Mouse (Mus musculus) liver, embryonic 14.5 days (tissue): ENCODE results near the gene Col23a1. TPM values are rescaled to one million over a fixed set of nuclear protein-coding genes. Genes with fewer than 3 reads are reported as not detected.

Experiments
- ATAC-seq: fragments of 200-750 bp; cut with Nextera tagmentation; 2 replicates; pipeline ENCODE4 v1.8.0; 2017; ENCODE audit warnings: moderate number of reproducible peaks, mild to moderate bottlenecking, moderate library complexity; ENCODE audit not compliant: insufficient read depth
- DNase-seq, 3 experiments: peaks; one replicate each; pipeline ENCODE4 v3.0.0-alpha.2; 2012 to 2013; ENCODE audit warnings: low read depth in 3 of 3, low spot score in 3 of 3
- H3K27ac ChIP-seq: fragments of 300-500 bp; sonication (generic); 2 replicates; pipeline ENCODE4 v1.5.1; 2014; ENCODE audit warnings: moderate library complexity, mild to moderate bottlenecking, control low read depth, inconsistent platforms
- H3K27me3 ChIP-seq: fragments of 300-500 bp; sonication (generic); 2 replicates; pipeline ENCODE4 v1.6.1; 2014; ENCODE audit warnings: mild to moderate bottlenecking, low read length, moderate library complexity; ENCODE audit not compliant: control insufficient read depth, insufficient read depth
- H3K36me3 ChIP-seq: fragments of 300-500 bp; sonication (generic); replicated peaks from 2 replicates; pipeline ENCODE4 v1.6.1; 2014; ENCODE audit warnings: low read depth; ENCODE audit not compliant: control insufficient read depth, insufficient read depth
- H3K4me1 ChIP-seq, 2 experiments: fragments of 200-500 bp in 1 of 2; fragments of 300-500 bp in 1 of 2; sonication (generic) in 1 of 2; replicated peaks; 2 replicates each; pipeline ENCODE4 v1.6.1; 2012 to 2014; ENCODE audit warnings: antibody characterized with exemption in 1 of 2, inconsistent platforms in 1 of 2, low read length in 1 of 2; ENCODE audit not compliant: control insufficient read depth in 2 of 2, insufficient read depth in 2 of 2
- H3K4me2 ChIP-seq: fragments of 300-500 bp; sonication (generic); 2 replicates; pipeline ENCODE4 v1.6.1; 2014; ENCODE audit warnings: low read depth, mild to moderate bottlenecking, control low read depth, moderate library complexity
- H3K4me3 ChIP-seq, 2 experiments: fragments of 200-500 bp in 1 of 2; fragments of 300-500 bp in 1 of 2; sonication (generic) in 1 of 2; 2 replicates each; pipeline ENCODE4 v1.5.1; 2012 to 2014; ENCODE audit warnings: low read depth in 2 of 2, low read length in 2 of 2, mild to moderate bottlenecking in 2 of 2, control low read depth in 1 of 2, inconsistent platforms in 1 of 2, moderate library complexity in 1 of 2; ENCODE audit not compliant: insufficient read depth in 1 of 2
- H3K9ac ChIP-seq: fragments of 300-500 bp; sonication (generic); replicated peaks from 2 replicates; pipeline ENCODE4 v1.6.1; 2014; ENCODE audit warnings: mild to moderate bottlenecking, control low read depth, moderate library complexity
- H3K9me3 ChIP-seq: fragments of 300-500 bp; sonication (generic); 2 replicates; pipeline ENCODE4 v1.6.1; 2016; ENCODE audit warnings: low read length, mixed read lengths; ENCODE audit not compliant: control insufficient read depth
- CTCF ChIP-seq: IDR thresholded peaks from 2 replicates; pipeline ENCODE4 v1.5.1; 2016; ENCODE audit warnings: antibody characterized with exemption, low read depth, control low read depth
- EP300 ChIP-seq: IDR thresholded peaks from 2 replicates; pipeline ENCODE4 v1.6.1; 2016; ENCODE audit warnings: antibody characterized with exemption, low read depth
- WGBS: fragments of 180-500 bp; shearing (Covaris S2); extraction: QIAGEN DNeasy Blood & Tissue Kit; methylation state at CpG from one replicate; pipeline ENCODE4 v1.1.7; 2014; ENCODE audit not compliant: insufficient replicate concordance; 5-methylcytosine and 5-hydroxymethylcytosine counted together
- polyA plus RNA-seq, 2 experiments: library from polyadenylated mRNA; depleted of rRNA in 1 of 2; stranded (reverse) in 1 of 2; unstranded in 1 of 2; fragments of >200 nt; fragmentation: Nextera tagmentation in 1 of 2; extraction: Ambion mirVana in 1 of 2; gene quantifications; 2 replicates each; pipeline versions ENCODE4 v1.2.1 to v1.2.3; 2012 to 2014

Gene Col23a1
- polyA plus RNA-seq, 2 experiments: 0.11 to 0.19 TPM

DNA sequence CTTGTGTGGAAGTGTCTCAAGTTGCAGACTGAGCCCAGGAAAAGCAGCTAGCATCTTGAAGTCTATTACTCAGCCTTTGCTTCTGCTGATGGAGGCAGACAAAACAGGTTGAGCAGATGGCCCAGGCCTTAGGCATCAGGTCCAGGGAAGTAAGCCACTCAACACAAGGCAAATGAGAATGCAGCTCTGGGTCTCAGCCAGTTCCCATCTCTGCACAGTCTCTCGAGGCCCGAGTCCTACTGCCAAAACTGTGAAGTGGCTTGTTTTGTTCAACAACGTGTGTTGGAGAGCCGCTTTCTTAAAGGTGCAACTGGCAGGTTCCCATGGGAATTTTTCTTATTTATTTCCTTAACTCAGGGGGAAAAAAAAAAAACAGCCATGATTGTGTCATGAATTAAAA, 101.8 kb downstream of the Col23a1 start:
- ATAC-seq: no peak
- H3K36me3 ChIP-seq: no peaks in the 10 kb centered on the region
- no peak for TF ChIP-seq EP300

DNA sequence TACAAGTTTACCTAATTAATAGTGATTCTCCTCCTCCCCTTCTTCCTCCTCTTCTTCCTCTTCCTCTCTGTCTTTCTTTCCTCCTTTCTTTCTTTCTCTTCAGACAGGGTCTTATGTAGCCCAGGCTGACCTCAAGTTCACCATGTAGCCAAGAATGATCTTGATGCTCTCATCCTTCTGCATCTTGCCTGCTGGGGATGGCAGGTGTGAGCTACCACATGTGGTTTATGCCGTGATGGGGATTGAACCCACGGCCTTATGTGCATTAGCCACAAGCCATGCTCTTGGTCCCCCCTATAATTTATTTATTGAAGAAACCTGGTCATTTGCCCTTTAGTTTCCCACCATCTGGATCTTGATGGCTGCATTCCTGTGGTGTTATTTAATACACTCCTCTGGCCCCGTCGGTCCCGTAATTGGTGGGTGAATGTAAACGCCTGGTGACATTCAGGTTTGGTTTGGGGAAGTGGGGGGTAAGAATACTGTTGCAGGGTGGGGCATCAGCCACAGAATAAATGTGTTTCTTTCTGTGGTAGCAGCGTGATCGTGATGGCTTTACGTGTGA, 104.7 kb downstream of the Col23a1 start:
- Histone ChIP-seq H3K27ac (no peak overlapping the region), H3K4me3 (no peak overlapping the region), H3K27me3 (no peaks in the 10 kb centered on the region), H3K9me3 (no peaks in the 10 kb centered on the region), H3K36me3 (no peaks in the 10 kb centered on the region), H3K4me2 (no peak overlapping the region), H3K4me1 (peaks cover 3% of the 10 kb centered on the region in 2 experiments; a peak in 3 of 4 replicates), H3K9ac (no peak overlapping the region)
- WGBS: 74% methylated on average over 9 of the region's 9 CpGs
- no peak for DNase-seq
- TF ChIP-seq EP300 (no peak), CTCF (no peak)
- no peak for ATAC-seq

More for the DNA sequence above, 101.8 kb downstream of the Col23a1 start:
- no peaks in the 10 kb centered on the region for H3K9me3 ChIP-seq
- no peak for DNase-seq
- no peak overlapping the region for H3K4me2 ChIP-seq
- H3K4me3 ChIP-seq: no peak overlapping the region
- no peak overlapping the region for H3K27ac ChIP-seq
- H3K4me1 ChIP-seq: no peaks in the 10 kb centered on the region
- no peak overlapping the region for H3K9ac ChIP-seq
- 58% methylated on average over 4 of the region's 4 CpGs for WGBS
- no peaks in the 10 kb centered on the region for H3K27me3 ChIP-seq

DNA sequence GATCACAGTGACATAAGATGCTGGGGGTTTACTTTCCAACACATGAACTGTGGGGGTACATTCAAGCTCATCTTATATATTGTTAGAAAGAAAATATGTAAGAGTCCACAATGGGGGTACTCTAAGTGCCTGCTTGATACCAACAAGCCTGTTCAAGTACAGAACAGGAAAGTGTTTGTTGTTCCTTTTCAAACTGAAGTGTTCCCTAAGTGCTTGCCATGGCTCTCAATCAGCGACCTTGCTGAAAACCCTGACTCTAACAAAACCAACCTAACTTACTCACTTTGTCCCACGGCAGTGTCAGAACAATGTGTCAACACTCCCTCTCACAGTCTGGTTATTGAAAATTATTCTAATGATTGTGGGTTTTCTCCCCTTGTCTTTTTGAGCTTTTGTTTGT, 106.7 kb downstream of the Col23a1 start:
- H3K27me3 ChIP-seq: no peaks in the 10 kb centered on the region
- WGBS: 63% methylated on average over 2 of the region's 2 CpGs
- H3K27ac ChIP-seq: no peak overlapping the region
- no peak for ATAC-seq
- DNase-seq: no peak
- no peak overlapping the region for H3K4me2 ChIP-seq
- peaks cover 20 to 22% of the 10 kb centered on the region in 2 experiments for H3K4me1 ChIP-seq
- no peak overlapping the region for H3K4me3 ChIP-seq
- H3K9me3 ChIP-seq: no peaks in the 10 kb centered on the region
- H3K36me3 ChIP-seq: no peaks in the 10 kb centered on the region
- H3K9ac ChIP-seq: no peak overlapping the region
- TF ChIP-seq CTCF (no peak), EP300 (no peak)

DNA sequence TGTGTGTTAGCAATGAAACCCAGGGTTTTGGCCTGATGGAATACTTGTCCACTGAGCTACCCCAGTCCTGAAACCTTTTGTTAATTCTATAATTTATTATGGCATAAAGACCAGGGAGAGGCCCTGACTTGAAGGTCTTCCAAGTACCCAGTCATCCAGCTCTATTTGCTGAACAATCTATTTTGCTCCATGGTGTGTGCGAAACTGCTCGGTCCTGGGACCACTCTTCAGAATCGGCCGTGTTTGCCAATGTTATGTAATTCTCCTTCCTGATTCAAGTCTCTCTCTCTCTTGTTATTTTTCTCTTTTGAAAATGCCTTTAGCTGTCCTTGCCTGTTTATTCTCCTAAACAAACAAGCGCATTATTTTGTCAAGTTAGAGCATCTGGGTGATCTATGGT, 108.4 kb downstream of the Col23a1 start:
- Histone ChIP-seq H3K9me3 (no peaks in the 10 kb centered on the region), H3K36me3 (no peaks in the 10 kb centered on the region), H3K27ac (no peak overlapping the region), H3K9ac (no peak overlapping the region), H3K27me3 (no peaks in the 10 kb centered on the region), H3K4me2 (no peak overlapping the region), H3K4me3 (no peak overlapping the region), H3K4me1 (peaks cover 28 to 34% of the 10 kb centered on the region in 2 experiments)
- TF ChIP-seq CTCF: no peak
- no peak for TF ChIP-seq EP300
- WGBS: 81% methylated on average over 5 of the region's 5 CpGs
- DNase-seq: no peak
- no peak for ATAC-seq

DNA sequence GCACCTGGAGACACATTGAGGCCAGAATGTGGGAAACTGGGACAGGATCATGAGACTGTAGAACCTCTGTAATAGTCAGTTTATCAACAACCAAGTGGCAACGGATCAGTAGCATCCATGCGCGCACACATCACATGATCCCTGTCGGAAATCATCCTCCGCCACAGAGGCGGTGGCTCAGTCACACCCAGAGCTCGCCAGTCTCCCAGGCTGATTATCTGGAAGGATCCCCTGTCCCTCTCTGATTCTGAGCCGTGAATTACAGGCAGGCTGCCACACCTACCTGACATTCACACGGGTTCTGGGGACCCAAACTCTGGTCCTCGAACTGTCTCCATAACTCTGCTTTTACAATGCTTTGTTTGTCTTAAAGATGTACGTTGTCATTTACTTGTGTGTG, 110.6 kb downstream of the Col23a1 start:
- DNase-seq: peak; percentile 59 to 74 (median 59)
- peak overlapping the region; percentile 26 for H3K4me2 ChIP-seq
- H3K4me1 ChIP-seq: peaks cover 51 to 57% of the 10 kb centered on the region in 2 experiments
- ATAC-seq: peak; percentile 75
- WGBS: 39% methylated on average over 11 of the region's 11 CpGs
- H3K27me3 ChIP-seq: no peaks in the 10 kb centered on the region
- no peak overlapping the region for H3K4me3 ChIP-seq
- no peaks in the 10 kb centered on the region for H3K36me3 ChIP-seq
- H3K9ac ChIP-seq: no peak overlapping the region
- peak overlapping the region; percentile 75 for H3K27ac ChIP-seq
- H3K9me3 ChIP-seq: no peaks in the 10 kb centered on the region
- TF ChIP-seq CTCF: no peak
- peak; percentile 54; the same call in 1 of the 2 replicates for TF ChIP-seq EP300
